Mouse (Mus musculus): Measurements from ENCODE around the gene Tor3a.

- TF ChIP-seq CTCF (IDR thresholded peaks at IDR 0.05 in 2 of 3, conservative IDR thresholded peaks at IDR 0.05 in 1 of 3; ENCODE audit: control insufficient read depth in 1 of 3, insufficient read depth in 1 of 3, low read depth in 2 of 3, low read length in 3 of 3, poor library complexity in 1 of 3, severe bottlenecking in 1 of 3) (no peak), ZC3H11A (IDR thresholded peaks at IDR 0.05; ENCODE audit: low read depth, low read length) (no peak), RCOR1 (IDR thresholded peaks at IDR 0.05; ENCODE audit: low read depth, low read length) (no peak; the same call in 1 of the 2 replicates), EP300 (IDR thresholded peaks at IDR 0.05; ENCODE audit: low read depth in 1 of 2, low read length in 2 of 2) (no peak), RAD21 (IDR thresholded peaks at IDR 0.05; ENCODE audit: low read depth, low read length) (no peak), CHD1 (IDR thresholded peaks at IDR 0.05; ENCODE audit: low read depth, low read length) (no peak)
Observed at GRCm38 (mm10) chr1:156674195-156675000, at the start of gene Tor3a.
